Mouse (Mus musculus) lung, postnatal 25 days (tissue): ENCODE measurements around the gene Dnajc19.
A peak's percentile ranks its signal among the peaks of the same experiment; 100 is the strongest.

Source experiments
- DNase-seq: peaks from one replicate; pipeline ENCODE4 v3.0.0; 2022; ENCODE audit warnings: low spot score

Dnajc19 gene

DNA sequence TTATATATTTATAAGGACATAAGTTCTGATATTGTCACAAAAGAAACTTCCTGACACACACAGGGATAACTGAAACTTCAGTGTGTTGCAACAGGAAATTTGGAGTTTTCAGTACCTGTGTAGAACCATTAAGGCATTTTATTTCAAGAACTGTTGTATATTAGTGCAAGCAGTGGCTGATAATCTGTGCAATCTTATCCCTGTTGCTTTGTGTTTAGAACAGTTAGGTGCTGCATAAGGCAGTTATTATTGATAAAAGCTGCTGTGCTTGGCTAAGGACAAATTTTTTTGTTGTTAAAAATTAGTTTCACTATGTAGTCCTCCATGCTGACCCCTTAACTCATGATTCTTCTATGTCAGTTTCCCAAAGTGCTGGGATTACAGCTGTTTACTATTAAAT lies 52.2 kb downstream of the Dnajc19 start:
- no peak for DNase-seq

DNA sequence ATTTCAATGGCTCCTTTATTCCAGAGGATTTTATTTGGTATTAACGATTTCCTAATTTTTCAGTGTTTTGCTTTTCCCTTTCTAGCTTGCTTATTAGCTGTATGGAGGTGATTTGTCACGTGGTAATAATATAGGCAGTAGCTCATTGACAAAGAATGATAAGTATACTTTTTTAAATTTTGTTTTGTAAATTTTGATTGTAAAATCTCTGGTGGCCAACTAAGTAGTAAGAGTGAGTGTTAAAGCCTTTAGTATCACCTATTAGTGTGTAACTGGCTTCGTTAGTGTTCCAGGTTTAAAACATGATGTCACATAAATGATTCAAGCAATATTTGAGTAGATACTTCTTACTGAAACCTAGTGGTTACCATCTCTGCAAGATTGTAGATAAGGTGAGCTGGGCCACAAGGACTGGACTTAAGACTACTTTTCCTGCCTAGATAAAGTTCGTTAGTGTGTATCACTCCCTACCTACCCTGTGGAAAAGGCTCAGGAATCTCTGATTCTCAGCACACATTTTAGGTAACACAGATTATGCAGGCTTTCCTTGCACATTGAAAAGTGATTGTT lies 59.8 kb downstream of the Dnajc19 start:
- DNase-seq = no peak

DNA sequence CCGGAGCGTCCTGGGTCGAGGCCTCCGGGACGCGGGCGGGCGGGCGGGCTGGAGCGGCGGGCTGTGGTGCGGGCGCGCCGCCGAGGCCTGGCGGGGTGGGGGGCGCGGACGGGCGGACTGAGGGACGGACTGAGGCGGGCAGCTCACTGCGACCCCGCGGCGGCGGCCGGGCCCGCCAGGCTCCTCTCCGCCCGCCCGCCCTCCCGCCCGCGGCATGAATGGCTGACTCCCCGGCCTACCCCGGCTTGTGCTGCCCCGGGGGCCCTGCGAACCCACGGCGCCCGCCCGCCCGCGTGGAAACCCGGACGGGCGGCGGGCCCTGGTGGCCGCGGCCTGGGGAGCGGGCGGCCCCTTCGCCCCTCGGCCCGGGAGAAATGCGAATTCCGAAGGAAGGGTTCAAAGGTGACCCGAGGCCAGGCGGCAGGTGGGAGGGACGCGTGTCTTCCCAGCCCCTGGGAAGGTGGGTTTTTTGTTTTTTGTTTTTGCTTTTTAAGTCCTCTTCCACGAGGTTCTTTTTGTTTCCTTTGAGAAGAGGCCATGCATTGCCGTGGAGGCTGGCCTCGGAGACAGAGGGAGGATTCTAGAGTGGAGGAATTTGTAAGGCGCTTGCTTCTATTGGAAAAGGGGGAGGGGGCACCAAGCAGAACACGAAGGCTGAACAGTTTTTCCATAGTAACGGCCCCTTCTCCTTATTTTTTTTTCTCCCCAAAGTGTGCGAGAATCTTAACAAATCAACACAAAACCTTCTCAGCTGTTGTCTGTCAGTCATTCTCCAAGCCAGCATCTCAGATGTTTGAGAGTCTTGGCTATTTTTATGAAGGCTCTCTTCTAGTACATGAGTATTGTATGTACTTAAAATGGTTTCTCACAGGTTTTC lies 60.5 kb downstream of the Dnajc19 start:
- no peak for DNase-seq

DNA sequence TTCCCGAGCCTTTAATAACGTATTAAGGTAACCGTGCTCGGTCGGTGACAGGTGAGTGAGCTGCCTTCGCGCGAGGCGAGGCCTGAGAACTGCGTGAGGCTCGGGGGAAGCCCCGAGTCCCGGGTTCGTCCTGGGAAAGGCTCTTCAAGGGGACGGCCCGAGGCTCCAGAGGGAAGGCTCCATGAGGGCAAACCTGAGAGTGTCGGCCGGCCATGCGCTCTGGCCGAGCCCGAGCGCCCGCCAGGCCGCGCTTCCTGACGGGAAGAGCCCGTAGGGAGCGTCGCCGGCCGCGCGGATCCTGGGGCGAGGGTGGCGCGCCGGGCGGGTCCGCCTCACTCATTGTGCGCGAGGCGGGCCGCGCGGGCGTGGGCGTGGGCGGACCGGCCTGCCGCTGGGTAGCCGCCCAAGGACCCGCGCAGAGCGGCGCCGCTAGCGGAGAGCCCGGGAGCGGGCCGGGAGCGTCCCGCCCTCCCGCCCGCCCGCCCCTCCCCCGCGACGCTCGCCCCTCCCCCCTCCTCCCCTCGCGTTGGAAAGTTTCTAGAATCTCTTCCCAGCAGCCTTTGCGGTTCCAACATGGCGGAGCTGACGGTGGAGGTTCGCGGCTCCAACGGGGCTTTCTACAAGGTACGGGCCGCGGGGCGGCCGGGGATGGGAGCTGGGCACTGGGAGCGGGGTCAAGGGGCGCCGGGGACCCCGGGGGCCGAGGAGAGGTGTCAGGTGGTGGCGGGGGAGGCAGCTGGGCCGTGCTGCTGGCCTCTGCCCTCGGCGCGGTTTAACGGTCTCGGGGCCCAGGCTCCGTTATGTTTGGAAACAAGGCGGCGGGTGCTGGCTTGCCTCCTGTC lies 61.4 kb downstream of the Dnajc19 start, which contains the start of gene Fxr1:
TSS of gene Fxr1 (plus strand) at position 404 of the 842 bp plus-strand sequence.
- DNase-seq = peak; percentile 84

DNA sequence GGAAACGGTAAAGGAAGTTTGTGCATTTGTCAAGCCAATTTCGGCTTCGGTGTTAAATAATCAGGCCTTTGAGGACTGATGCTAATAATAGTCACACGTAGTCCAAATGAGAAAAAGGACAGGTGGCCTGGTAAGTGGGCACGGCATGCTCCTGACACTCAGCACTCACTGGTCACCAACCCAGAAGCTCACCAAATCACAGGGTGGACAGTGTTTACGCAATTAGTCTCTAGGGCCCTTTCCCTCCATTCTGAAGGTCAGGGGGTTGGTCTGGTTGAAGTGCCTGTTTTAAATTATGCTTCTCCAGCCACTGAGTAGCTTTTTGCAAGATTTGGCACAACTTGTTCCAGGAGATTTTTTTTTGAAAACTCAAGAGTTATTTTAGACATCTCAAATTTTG lies 72.9 kb downstream of the Dnajc19 start:
- no peak for DNase-seq

DNA sequence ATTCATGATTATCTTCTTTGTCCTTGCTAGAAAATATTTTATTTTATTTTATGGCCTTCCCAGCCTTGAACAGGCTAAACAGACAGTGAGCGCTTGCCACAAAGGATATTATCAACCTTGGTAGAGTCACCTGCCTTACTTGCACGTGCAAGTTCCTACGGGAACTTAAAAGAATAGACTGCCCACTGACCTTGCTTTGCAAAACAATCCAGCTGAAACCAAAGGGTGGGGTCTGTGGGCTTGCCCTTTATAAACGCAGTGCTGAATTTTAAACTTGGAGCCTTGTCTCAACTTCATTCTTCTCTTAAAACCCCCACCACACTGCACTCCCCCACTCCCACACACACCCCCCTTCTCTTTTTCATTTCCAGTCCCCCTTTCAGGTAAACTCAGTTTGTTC lies 73.5 kb downstream of the Dnajc19 start:
- no peak for DNase-seq

DNA sequence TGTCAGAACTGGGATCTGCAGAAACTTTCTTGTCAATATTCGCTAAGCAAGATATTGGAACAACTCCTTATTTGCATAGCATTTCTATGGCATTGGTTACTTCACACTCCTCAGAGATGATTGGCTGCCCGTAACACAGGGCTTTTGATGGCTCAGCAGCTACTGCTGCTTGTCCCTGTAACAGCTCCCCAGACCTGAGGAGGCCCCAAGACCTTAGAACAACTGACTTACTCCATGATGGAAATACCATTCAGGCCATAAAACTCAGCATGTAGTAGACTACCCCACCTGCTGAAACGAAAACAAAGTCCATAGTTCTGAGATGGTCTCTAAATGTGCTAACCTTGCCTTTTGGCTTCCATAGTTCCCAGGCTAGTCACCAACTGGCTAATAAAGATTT lies 74.3 kb downstream of the Dnajc19 start:
- no peak for DNase-seq

DNA sequence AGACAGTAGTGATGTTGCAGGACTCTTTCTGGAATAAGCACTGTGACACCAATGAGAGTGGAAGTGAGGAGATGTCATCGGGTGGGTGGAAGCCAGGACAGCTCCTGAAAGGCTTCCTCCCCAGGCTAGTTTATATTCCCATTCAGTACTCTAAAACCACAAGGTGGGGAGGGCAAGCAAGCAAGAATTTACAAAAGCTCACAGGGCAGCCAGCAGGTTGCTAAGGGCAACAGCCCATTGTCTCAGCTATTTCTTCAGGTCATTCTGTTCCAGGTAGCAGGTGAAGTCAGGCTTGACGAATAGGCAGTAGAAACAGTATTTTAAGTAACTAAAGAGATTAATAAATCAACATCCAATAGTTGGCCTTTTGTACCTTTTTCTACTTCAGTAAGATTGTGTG lies 74.8 kb downstream of the Dnajc19 start:
- DNase-seq = no peak
